ENCODE assay signal across 19 mouse cellular contexts in genomic region chr8:81776516-81777237, GRCm38 (mm10).
A peak's percentile ranks its signal among the peaks of the same experiment; 100 is the strongest.
DNase-seq lines count a peak whose midpoint lies in the region; ATAC-seq lines count a peak whose summit lies in the region.
"Had no signal": no experiment of that assay in that cellular context is flagged by ENCODE, and none has a peak within 500 bp of the region (broad histone marks: within the 10 kb centered on the region; RNA-seq: fewer than 3 reads in every experiment).

No protein-coding gene starts in this region.

- H3K9me3 ChIP-seq in forebrain, embryonic 13.5 days (replicated peaks), result no peaks in the 10 kb centered on the region
- H3K9me3 ChIP-seq in forebrain, embryonic 12.5 days, result no peaks in the 10 kb centered on the region
- H3K9me3 ChIP-seq in midbrain, embryonic 10.5 days (replicated peaks), result no peaks in the 10 kb centered on the region
- H3K9me3 ChIP-seq in midbrain, embryonic 16.5 days (replicated peaks; ENCODE audit: control insufficient read depth, low read length, poor library complexity, severe bottlenecking), result no peaks in the 10 kb centered on the region
- H3K9me3 ChIP-seq in embryonic facial prominence, embryonic 15.5 days (replicated peaks), result no peaks in the 10 kb centered on the region
- H3K9me3 ChIP-seq: intestine, embryonic 15.5 days; liver, embryonic 13.5 days; neural tube, embryonic 12.5 days had no signal

- 60% methylated on average over 4 of the region's 4 CpGs for WGBS in forebrain, embryonic 13.5 days
- WGBS in forebrain, embryonic 12.5 days, result 69% methylated on average over 4 of the region's 4 CpGs
- WGBS in midbrain, embryonic 10.5 days, result 68% methylated on average over 4 of the region's 4 CpGs
- WGBS in midbrain, embryonic 16.5 days, result 61% methylated on average over 4 of the region's 4 CpGs
- 13% methylated on average over 4 of the region's 4 CpGs for whole genome bisulfite sequencing in embryonic facial prominence, embryonic 15.5 days

- DNase-seq in midbrain, embryonic 10.5 days (ENCODE audit: low spot score), result peak; percentile 15
- peak; percentile 54 for DNase-seq in naive thymus-derived CD4-positive, alpha-beta T cell, adult 2 months (ENCODE audit: low read depth)
- DNase-seq in kidney, postnatal 25 days, result no peak
- DNase-seq in lung, postnatal 25 days (ENCODE audit: low spot score), result no peak
- DNase-seq: adrenal gland, postnatal 25 days; gastrocnemius, postnatal 25 days; heart, postnatal 36 days; kidney, postnatal 14 days; liver, embryonic 13.5 days; lung, postnatal 14 days; midbrain, embryonic 14.5 days; thymus, postnatal 36 days had no signal

- no peak overlapping the region for H3K4me3 ChIP-seq in forebrain, embryonic 13.5 days
- H3K4me3 ChIP-seq in forebrain, embryonic 12.5 days (replicated peaks), result no peak overlapping the region
- H3K4me3 ChIP-seq in midbrain, embryonic 10.5 days, result no peak overlapping the region
- H3K4me3 ChIP-seq in midbrain, embryonic 16.5 days (ENCODE audit: low read depth, low read length), result no peak overlapping the region
- no peak overlapping the region for H3K4me3 ChIP-seq in embryonic facial prominence, embryonic 15.5 days (replicated peaks)
- H3K4me3 ChIP-seq: intestine, embryonic 15.5 days; liver, embryonic 13.5 days; neural tube, embryonic 12.5 days had no signal

- H3K27ac ChIP-seq in forebrain, embryonic 13.5 days, result no peak overlapping the region
- H3K27ac ChIP-seq in forebrain, embryonic 12.5 days, result no peak overlapping the region
- no peak overlapping the region for H3K27ac ChIP-seq in midbrain, embryonic 10.5 days (replicated peaks)
- no peak overlapping the region for H3K27ac ChIP-seq in midbrain, embryonic 16.5 days (ENCODE audit: low read length)
- peak overlapping the region; percentile 34 for H3K27ac ChIP-seq in embryonic facial prominence, embryonic 15.5 days (replicated peaks)
- H3K27ac ChIP-seq: intestine, embryonic 15.5 days; liver, embryonic 13.5 days; neural tube, embryonic 12.5 days had no signal

- H3K4me1 ChIP-seq in forebrain, embryonic 13.5 days, result no peaks in the 10 kb centered on the region
- no peaks in the 10 kb centered on the region for H3K4me1 ChIP-seq in forebrain, embryonic 12.5 days
- no peaks in the 10 kb centered on the region for H3K4me1 ChIP-seq in midbrain, embryonic 10.5 days
- H3K4me1 ChIP-seq in midbrain, embryonic 16.5 days (ENCODE audit: control insufficient read depth, insufficient read depth, low read length), result no peaks in the 10 kb centered on the region
- peaks cover 17% of the 10 kb centered on the region for H3K4me1 ChIP-seq in embryonic facial prominence, embryonic 15.5 days
- H3K4me1 ChIP-seq: intestine, embryonic 15.5 days; neural tube, embryonic 12.5 days had no signal

- H3K36me3 ChIP-seq in forebrain, embryonic 13.5 days (ENCODE audit: poor library complexity, severe bottlenecking), result no peaks in the 10 kb centered on the region
- H3K36me3 ChIP-seq in forebrain, embryonic 12.5 days (replicated peaks), result no peaks in the 10 kb centered on the region
- no peaks in the 10 kb centered on the region for H3K36me3 ChIP-seq in midbrain, embryonic 10.5 days
- H3K36me3 ChIP-seq in midbrain, embryonic 16.5 days (ENCODE audit: control insufficient read depth, insufficient read depth, low read length), result no peaks in the 10 kb centered on the region
- H3K36me3 ChIP-seq in embryonic facial prominence, embryonic 15.5 days, result no peaks in the 10 kb centered on the region
- H3K36me3 ChIP-seq: intestine, embryonic 15.5 days; liver, embryonic 13.5 days; neural tube, embryonic 12.5 days had no signal

- H3K27me3 ChIP-seq in forebrain, embryonic 13.5 days, result no peaks in the 10 kb centered on the region; the same call in 1 of the 2 replicates
- H3K27me3 ChIP-seq in forebrain, embryonic 12.5 days, result no peaks in the 10 kb centered on the region
- no peaks in the 10 kb centered on the region for H3K27me3 ChIP-seq in midbrain, embryonic 10.5 days (ENCODE audit: low read depth, poor library complexity, severe bottlenecking)
- no peaks in the 10 kb centered on the region for H3K27me3 ChIP-seq in midbrain, embryonic 16.5 days (ENCODE audit: control insufficient read depth, insufficient read depth, low read depth, low read length)
- no peaks in the 10 kb centered on the region for H3K27me3 ChIP-seq in embryonic facial prominence, embryonic 15.5 days
- H3K27me3 ChIP-seq: intestine, embryonic 15.5 days; liver, embryonic 13.5 days; neural tube, embryonic 12.5 days had no signal

- ATAC-seq in forebrain, embryonic 13.5 days, result peak; percentile 51; the same call in 1 of the 2 replicates
- no peak for ATAC-seq in forebrain, embryonic 12.5 days (ENCODE audit: low FRiP score)
- ATAC-seq in midbrain, embryonic 16.5 days, result no peak; the same call in 1 of the 2 replicates
- ATAC-seq in embryonic facial prominence, embryonic 15.5 days (ENCODE audit: insufficient number of reproducible peaks, low FRiP score, low TSS enrichment, low read depth), result peak; percentile 75
- ATAC-seq: intestine, embryonic 15.5 days had no signal

- H3K4me2 ChIP-seq in forebrain, embryonic 13.5 days, result no peak overlapping the region
- no peak overlapping the region for H3K4me2 ChIP-seq in forebrain, embryonic 12.5 days
- no peak overlapping the region for H3K4me2 ChIP-seq in midbrain, embryonic 16.5 days (ENCODE audit: low read length)
- no peak overlapping the region for H3K4me2 ChIP-seq in embryonic facial prominence, embryonic 15.5 days (replicated peaks)
- H3K4me2 ChIP-seq: heart, embryonic 11.5 days; intestine, embryonic 15.5 days; liver, embryonic 13.5 days; neural tube, embryonic 12.5 days had no signal

- no peak overlapping the region for H3K9ac ChIP-seq in forebrain, embryonic 13.5 days
- H3K9ac ChIP-seq in forebrain, embryonic 12.5 days, result no peak overlapping the region
- H3K9ac ChIP-seq in midbrain, embryonic 16.5 days (ENCODE audit: low read depth, low read length), result no peak overlapping the region
- H3K9ac ChIP-seq in embryonic facial prominence, embryonic 15.5 days, result no peak overlapping the region
- H3K9ac ChIP-seq: intestine, embryonic 15.5 days; liver, embryonic 13.5 days; neural tube, embryonic 12.5 days had no signal

Comparison
In these comparisons a context has a peak if more than half of its experiments do, and no peak if none do; other contexts are left out.
1. ATAC-seq: peak in forebrain, embryonic 13.5 days (single experiment) and embryonic facial prominence, embryonic 15.5 days (single experiment); none in forebrain, embryonic 12.5 days (single experiment) and midbrain, embryonic 16.5 days (single experiment).
2. DNase-seq: peak in midbrain, embryonic 10.5 days (single experiment) and naive thymus-derived CD4-positive, alpha-beta T cell, adult 2 months (single experiment); none in kidney, postnatal 25 days (0 of 2) and lung, postnatal 25 days (single experiment).